Mouse (Mus musculus) stomach, postnatal 0 days (tissue): ENCODE data around the gene Gli1. TPM values are rescaled to one million over a fixed set of nuclear protein-coding genes. Genes with fewer than 3 reads are reported as not detected.

Experiments used
- ATAC-seq: fragments of 200-750 bp; cut with Nextera tagmentation; 2 replicates; pipeline ENCODE4 v1.8.0; 2017; ENCODE audit not compliant: low FRiP score, low TSS enrichment
- DNase-seq: peaks from one replicate; pipeline ENCODE4 v3.0.0-alpha.2; 2016; ENCODE audit warnings: low spot score
- H3K27ac ChIP-seq: fragments of 300-500 bp; sonication (generic); replicated peaks from 2 replicates; pipeline ENCODE4 v1.5.1; 2014; ENCODE audit warnings: mild to moderate bottlenecking, control low read depth
- H3K27me3 ChIP-seq: fragments of 300-500 bp; sonication (generic); 2 replicates; pipeline ENCODE4 v1.6.1; 2014; ENCODE audit warnings: low read length; ENCODE audit not compliant: control insufficient read depth, insufficient read depth
- H3K36me3 ChIP-seq: fragments of 300-500 bp; sonication (generic); 2 replicates; pipeline ENCODE4 v1.6.1; 2014; ENCODE audit warnings: low read length, mixed read lengths; ENCODE audit not compliant: control insufficient read depth, insufficient read depth
- H3K4me1 ChIP-seq: fragments of 300-500 bp; sonication (generic); replicated peaks from 2 replicates; pipeline ENCODE4 v1.6.1; 2014; ENCODE audit warnings: antibody characterized with exemption; ENCODE audit not compliant: control insufficient read depth, insufficient read depth
- H3K4me2 ChIP-seq: fragments of 300-500 bp; sonication (generic); replicated peaks from 2 replicates; pipeline ENCODE4 v1.6.1; 2014; ENCODE audit warnings: low read depth, mild to moderate bottlenecking, control low read depth, moderate library complexity
- H3K4me3 ChIP-seq: fragments of 300-500 bp; sonication (generic); 2 replicates; pipeline ENCODE4 v1.5.1; 2014; ENCODE audit warnings: low read depth, low read length, control low read depth
- H3K9ac ChIP-seq: fragments of 300-500 bp; sonication (generic); 2 replicates; pipeline ENCODE4 v1.6.1; 2014; ENCODE audit warnings: mild to moderate bottlenecking, low read length, control low read depth, mixed read lengths
- H3K9me3 ChIP-seq: fragments of 300-500 bp; sonication (generic); 2 replicates; pipeline ENCODE4 v1.6.1; 2016; ENCODE audit warnings: low read length; ENCODE audit not compliant: control insufficient read depth
- CTCF ChIP-seq: IDR thresholded peaks from 2 replicates; pipeline ENCODE4 v1.5.1; 2016; ENCODE audit warnings: antibody characterized with exemption, low read depth, mild to moderate bottlenecking, moderate library complexity
- EP300 ChIP-seq: optimal IDR thresholded peaks from 2 replicates; pipeline ENCODE3; 2016; ENCODE audit warnings: antibody characterized with exemption
- WGBS: fragments of 180-500 bp; shearing (Covaris S2); extraction: QIAGEN DNeasy Blood & Tissue Kit; methylation state at CpG from one replicate; pipeline ENCODE4 v1.1.7; 2014; 5-methylcytosine and 5-hydroxymethylcytosine counted together
- polyA plus RNA-seq: library from polyadenylated mRNA; unstranded; fragments of >200 nt; fragmentation: Nextera tagmentation; extraction: Ambion mirVana; gene quantifications from 2 replicates; pipeline ENCODE4 v1.2.1, GENCODE M21; 2015

Gli1 gene
- polyA plus RNA-seq, 1 experiment from 2014 or later: 2.3 TPM

DNA sequence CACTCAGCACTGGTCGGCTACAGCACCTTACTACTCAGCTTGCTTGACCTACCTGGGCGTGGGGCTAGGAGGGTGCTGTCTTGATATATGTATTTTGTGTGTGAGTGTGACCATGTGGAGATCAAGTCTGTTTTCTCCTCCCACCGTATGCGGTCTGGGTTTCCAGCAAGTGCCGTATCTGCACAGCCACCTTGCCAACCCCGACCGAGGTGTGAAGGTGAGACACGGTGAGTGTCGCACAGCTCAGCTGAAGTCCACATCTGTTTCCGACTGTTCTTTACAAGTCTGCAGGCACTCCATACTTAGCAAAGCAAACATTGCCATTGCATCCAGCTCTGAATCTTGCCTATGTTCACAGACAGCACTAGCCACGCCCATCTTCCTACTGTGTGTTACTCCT, 38.6 kb downstream of the Gli1 start:
- no peak overlapping the region for H3K4me2 ChIP-seq
- 89% methylated on average over 11 of the region's 11 CpGs for WGBS

GRCm38 (mm10) chr10:127300361-127300760, 41.4 kb downstream of the Gli1 start:
- ATAC-seq (no peak), DNase-seq (no peak)
- peaks cover 44% of the 10 kb centered on the region for H3K36me3 ChIP-seq
- H3K4me3 ChIP-seq: no peak overlapping the region
- H3K9ac ChIP-seq: no peak overlapping the region
- no peaks in the 10 kb centered on the region for H3K27me3 ChIP-seq
- TF ChIP-seq CTCF (no peak), EP300 (no peak)
- H3K4me2 ChIP-seq: no peak overlapping the region
- no peak overlapping the region for H3K27ac ChIP-seq
- 94% methylated on average over 6 of the region's 6 CpGs for WGBS
- H3K4me1 ChIP-seq: no peaks in the 10 kb centered on the region
- no peaks in the 10 kb centered on the region for H3K9me3 ChIP-seq

More for the DNA sequence above, 38.6 kb downstream of the Gli1 start:
- Histone ChIP-seq H3K4me1 (no peaks in the 10 kb centered on the region), H3K27ac (no peak overlapping the region), H3K4me3 (no peak overlapping the region), H3K27me3 (no peaks in the 10 kb centered on the region), H3K36me3 (peaks cover 40% of the 10 kb centered on the region), H3K9me3 (no peaks in the 10 kb centered on the region), H3K9ac (no peak overlapping the region)
- no peak for ATAC-seq
- TF ChIP-seq EP300: no peak
- TF ChIP-seq CTCF: no peak
- no peak for DNase-seq

DNA sequence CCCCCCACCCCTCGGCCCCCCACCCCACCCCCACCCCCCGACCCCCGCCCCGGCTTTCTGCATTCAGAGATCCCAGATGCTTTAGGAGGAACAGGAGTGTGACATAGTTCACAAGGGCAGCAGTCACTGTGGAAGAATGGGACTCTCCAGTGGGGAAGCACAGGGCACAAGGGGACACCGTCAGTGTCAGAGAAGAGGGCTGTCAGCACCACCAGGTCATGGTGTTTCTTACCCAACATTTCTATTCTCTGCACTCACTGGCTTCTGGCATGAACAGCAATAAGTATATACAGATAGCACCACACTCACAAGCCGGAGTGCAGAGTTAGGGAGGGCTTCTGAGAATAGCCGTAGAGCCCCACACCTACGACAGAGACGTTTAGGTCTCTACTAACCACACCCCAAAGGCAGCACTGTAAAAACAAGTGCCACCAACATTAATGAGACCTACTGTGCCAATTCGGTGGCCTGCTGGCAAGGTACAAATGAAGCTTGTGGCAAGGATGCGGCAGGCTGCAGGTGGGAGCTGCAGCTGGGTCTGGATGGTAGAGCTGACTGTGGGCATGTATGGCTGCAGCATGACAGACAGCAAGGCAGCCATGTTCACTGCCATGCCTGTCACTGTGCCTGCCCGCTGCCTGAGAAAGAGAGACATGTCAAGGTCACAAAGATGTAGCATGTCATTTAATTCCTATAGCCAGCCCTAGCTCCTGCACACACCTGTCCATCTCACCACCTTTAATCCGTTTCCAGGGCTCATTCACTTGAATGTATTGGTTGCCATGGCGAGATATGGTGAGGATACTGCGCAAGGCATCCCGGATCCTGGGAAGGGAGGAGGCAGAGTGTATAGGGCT, 44.5 kb downstream of the Gli1 start:
- Histone ChIP-seq H3K9me3 (no peaks in the 10 kb centered on the region), H3K4me3 (no peak overlapping the region), H3K4me1 (peaks cover 2% of the 10 kb centered on the region; the same call in 1 of the 2 replicates), H3K9ac (no peak overlapping the region), H3K27ac (no peak overlapping the region), H3K27me3 (no peaks in the 10 kb centered on the region), H3K4me2 (no peak overlapping the region), H3K36me3 (peaks cover 40% of the 10 kb centered on the region)
- no peak for TF ChIP-seq CTCF
- no peak for TF ChIP-seq EP300
- DNase-seq (no peak), ATAC-seq (no peak)
- 83% methylated on average over 14 of the region's 16 CpGs for WGBS

DNA sequence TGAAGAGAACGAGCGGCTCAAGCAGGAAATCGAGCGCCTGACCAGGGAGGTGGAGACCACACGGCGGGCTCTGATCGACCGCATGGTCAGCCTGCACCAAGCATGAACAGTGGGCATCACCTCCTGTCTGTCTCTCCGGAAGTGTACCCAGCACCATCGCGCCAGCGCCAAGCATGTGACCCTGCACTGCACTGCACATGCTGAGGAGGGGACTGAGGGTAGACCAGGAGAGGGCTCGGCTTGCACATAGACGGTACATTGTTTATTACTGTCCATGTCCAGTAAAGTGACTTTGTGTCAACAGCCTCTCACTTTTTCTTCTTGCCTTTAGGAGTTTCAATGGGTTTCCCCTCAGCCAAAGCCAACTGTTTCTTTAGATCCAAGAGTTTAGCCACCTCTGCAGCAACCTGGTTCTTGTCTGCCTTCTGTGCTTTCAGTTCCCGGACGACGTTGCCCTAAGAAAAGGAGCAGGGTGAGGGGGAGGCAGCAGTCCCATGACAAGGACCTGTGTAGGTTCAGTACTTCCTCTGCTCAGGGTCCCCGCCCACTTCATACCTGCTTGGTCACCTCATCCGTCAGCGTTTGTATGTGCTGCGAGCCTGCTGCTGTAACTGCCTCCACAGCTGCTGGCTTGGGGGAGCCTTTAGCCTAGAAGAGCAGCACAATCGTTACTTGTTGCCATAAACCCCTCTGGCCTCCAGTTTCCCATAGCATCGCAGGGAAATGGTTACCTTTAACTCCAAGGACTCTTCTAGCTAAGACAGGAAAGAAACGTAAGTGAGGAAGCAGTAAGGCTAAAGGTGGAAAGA, 45.6 kb downstream of the Gli1 start:
- H3K4me3 ChIP-seq: no peak overlapping the region
- peaks cover 37% of the 10 kb centered on the region for H3K36me3 ChIP-seq
- no peaks in the 10 kb centered on the region for H3K27me3 ChIP-seq
- no peak for DNase-seq
- no peak overlapping the region for H3K27ac ChIP-seq
- ATAC-seq: no peak
- TF ChIP-seq EP300 (no peak), CTCF (no peak)
- H3K9me3 ChIP-seq: no peaks in the 10 kb centered on the region
- no peak overlapping the region for H3K4me2 ChIP-seq
- H3K9ac ChIP-seq: no peak overlapping the region
- H3K4me1 ChIP-seq: peaks cover 6% of the 10 kb centered on the region; the same call in 1 of the 2 replicates
- WGBS: 82% methylated on average over 24 of the region's 24 CpGs

DNA sequence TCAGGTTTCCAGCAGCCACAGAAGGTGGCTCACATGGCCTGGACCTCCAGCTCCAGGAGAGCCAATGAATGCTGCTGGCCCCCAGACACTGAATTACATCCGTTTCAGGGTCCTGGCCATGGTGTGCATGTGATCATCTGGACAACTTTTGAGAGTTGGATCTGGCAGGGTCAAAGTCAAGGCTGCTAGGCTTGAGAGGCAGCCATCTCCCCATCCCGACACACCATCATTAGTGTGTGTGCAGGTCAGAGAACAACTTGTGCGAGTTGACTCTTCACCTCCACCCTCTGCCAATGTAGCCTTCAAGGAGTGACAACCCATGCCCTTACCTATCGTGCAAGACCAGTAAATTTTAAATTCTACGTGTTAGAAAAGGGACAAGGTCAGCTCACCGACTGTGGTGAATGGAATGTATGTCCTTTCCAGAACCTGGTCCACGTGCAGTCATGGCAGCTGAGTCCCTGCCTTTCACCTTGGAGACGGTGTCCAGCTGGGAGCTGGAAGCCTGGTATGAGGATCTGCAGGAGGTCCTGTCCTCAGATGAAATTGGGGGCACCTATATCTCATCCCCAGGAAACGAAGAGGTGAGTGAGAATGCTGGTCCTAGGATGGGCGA, 46.8 kb downstream of the Gli1 start:
- Histone ChIP-seq H3K9me3 (no peaks in the 10 kb centered on the region), H3K4me2 (no peak overlapping the region), H3K9ac (no peak overlapping the region), H3K27me3 (no peaks in the 10 kb centered on the region), H3K36me3 (peaks cover 37% of the 10 kb centered on the region), H3K4me1 (peaks cover 6% of the 10 kb centered on the region; the same call in 1 of the 2 replicates), H3K27ac (no peak overlapping the region), H3K4me3 (no peak overlapping the region)
- TF ChIP-seq CTCF (no peak), EP300 (no peak)
- DNase-seq (no peak), ATAC-seq (no peak)
- WGBS: 90% methylated on average over 10 of the region's 10 CpGs
